Mouse (Mus musculus) forebrain, embryonic 11.5 days (tissue): ENCODE results near the gene Lce3b. TPM values are rescaled to one million over a fixed set of nuclear protein-coding genes. Genes with fewer than 3 reads are reported as not detected.

ENCODE experiments used
- ATAC-seq: fragments of 200-750 bp; cut with Nextera tagmentation; replicated peaks from 2 replicates; pipeline ENCODE4 v1.8.0; 2017; ENCODE audit warnings: moderate TSS enrichment; ENCODE audit not compliant: low FRiP score
- DNase-seq: peaks from one replicate; pipeline ENCODE4 v3.0.0-alpha.2; 2017; ENCODE audit warnings: low spot score
- H3K27ac ChIP-seq: fragments of 300-500 bp; sonication (generic); 2 replicates; pipeline ENCODE4 v1.5.1; 2014; ENCODE audit warnings: low read depth, low read length
- H3K27me3 ChIP-seq: fragments of 300-500 bp; sonication (generic); 2 replicates; pipeline ENCODE4 v1.6.1; 2014; ENCODE audit warnings: mild to moderate bottlenecking, low read length, mixed read lengths; ENCODE audit not compliant: control insufficient read depth, insufficient read depth
- H3K36me3 ChIP-seq: fragments of 300-500 bp; sonication (generic); 2 replicates; pipeline ENCODE4 v1.6.1; 2014; ENCODE audit warnings: mild to moderate bottlenecking, low read length, moderate library complexity, mixed read lengths; ENCODE audit not compliant: control insufficient read depth, insufficient read depth
- H3K4me1 ChIP-seq: fragments of 300-500 bp; sonication (generic); replicated peaks from 2 replicates; pipeline ENCODE4 v1.6.1; 2014; ENCODE audit warnings: low read length, mixed read lengths; ENCODE audit not compliant: control insufficient read depth, insufficient read depth
- H3K4me2 ChIP-seq: fragments of 300-500 bp; sonication (generic); 2 replicates; pipeline ENCODE4 v1.6.1; 2014; ENCODE audit warnings: low read depth, mild to moderate bottlenecking, low read length, moderate library complexity, mixed read lengths; ENCODE audit not compliant: severe bottlenecking
- H3K4me3 ChIP-seq: fragments of 300-500 bp; sonication (generic); 2 replicates; pipeline ENCODE4 v1.5.1; 2014; ENCODE audit warnings: low read depth, low read length
- H3K9ac ChIP-seq: fragments of 300-500 bp; sonication (generic); 2 replicates; pipeline ENCODE4 v1.6.1; 2014; ENCODE audit warnings: low read length
- H3K9me3 ChIP-seq: fragments of 300-500 bp; sonication (generic); 2 replicates; pipeline ENCODE4 v1.6.1; 2016; ENCODE audit warnings: low read length, mixed read lengths; ENCODE audit not compliant: control insufficient read depth
- WGBS: fragments of 180-500 bp; shearing (Covaris S2); extraction: QIAGEN DNeasy Blood & Tissue Kit; methylation state at CpG from one replicate; pipeline ENCODE4 v1.1.7; 2014; 5-methylcytosine and 5-hydroxymethylcytosine counted together
- polyA plus RNA-seq: library from polyadenylated mRNA; unstranded; fragments of >200 nt; fragmentation: Nextera tagmentation; extraction: Ambion mirVana; gene quantifications from 2 replicates; pipeline ENCODE4 v1.2.1, GENCODE M21; 2014

Gene Lce3b
- polyA plus RNA-seq, result not detected in 2 replicates

DNA sequence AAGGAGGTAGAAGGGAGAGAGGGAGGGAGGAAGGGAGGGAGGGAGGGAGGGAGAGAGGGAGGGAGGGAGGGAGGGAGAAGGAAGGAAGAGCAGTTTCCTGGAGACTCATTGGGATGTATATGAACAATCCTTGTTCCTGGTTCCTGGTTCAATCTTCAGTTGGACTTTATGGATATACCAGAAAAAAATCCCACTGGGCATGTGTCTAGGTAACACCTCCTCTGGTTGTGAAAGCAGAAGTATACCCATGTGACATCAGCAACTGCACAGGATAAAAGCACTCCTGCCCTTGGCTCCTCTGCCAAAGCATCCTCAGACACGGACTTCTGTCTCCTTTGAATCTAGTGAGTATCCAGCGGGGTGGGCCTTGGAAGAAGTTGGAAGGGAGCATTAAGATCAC, at the start of gene Lce3b:
Gene Lce3b (plus strand): TSS at position 301 of the 400 bp plus-strand sequence.
- Histone ChIP-seq H3K9ac (no peak within 1 kb of the TSS), H3K4me1 (no peaks in the 10 kb centered on the region), H3K4me3 (no peak within 1 kb of the TSS), H3K27ac (no peak within 1 kb of the TSS), H3K4me2 (no peak within 1 kb of the TSS), H3K9me3 (no peaks in the 10 kb centered on the region), H3K36me3 (no peaks in the 10 kb centered on the region), H3K27me3 (no peaks in the 10 kb centered on the region)
- WGBS, result 67% methylated on average over 2 of the region's 2 CpGs
- ATAC-seq (no peak), DNase-seq (no peak)

DNA sequence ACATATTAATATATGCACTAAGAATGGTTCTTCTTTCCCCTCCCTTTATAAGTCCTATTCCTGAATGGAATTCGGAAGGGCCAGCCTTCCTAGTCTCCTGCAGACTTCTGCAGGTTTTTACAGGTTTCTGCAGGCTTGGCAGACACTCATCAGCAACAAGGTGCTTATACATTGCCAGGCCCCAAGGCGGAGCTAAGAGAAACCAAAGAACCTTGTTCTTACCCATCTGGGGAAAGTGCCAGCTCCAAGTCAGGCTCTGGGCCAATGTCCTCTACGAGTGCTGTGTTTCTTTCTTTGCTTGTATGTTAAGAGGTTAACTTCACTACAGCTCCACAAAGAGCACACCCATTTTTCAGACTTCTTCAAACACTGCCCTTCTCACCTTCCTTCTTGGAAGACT, 38.7 kb upstream of the Lce3b start:
- ATAC-seq (no peak), DNase-seq (no peak)
- H3K36me3 ChIP-seq, result no peaks in the 10 kb centered on the region

DNA sequence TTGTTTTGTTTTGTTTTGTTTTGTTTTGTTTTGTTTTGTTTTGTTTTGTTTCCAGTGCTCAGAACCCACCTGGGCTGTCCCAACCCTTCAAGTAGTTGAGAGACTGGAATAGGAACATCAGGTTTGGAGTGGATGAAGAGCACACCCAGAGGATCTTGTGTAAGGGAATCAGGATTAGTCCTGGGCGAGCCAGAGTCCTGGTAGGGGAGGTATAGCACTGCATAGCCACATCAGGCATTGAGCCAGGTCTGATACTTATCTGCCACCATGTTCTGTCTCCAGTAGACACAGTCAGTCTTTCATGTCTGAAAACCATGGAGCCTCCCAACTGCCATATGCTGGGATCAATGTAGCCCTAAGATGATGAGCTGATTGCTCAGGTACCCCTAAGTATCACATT, 38.3 kb upstream of the Lce3b start:
- H3K27me3 ChIP-seq, result no peaks in the 10 kb centered on the region
- no peak for ATAC-seq
- H3K9ac ChIP-seq, result no peak overlapping the region
- no peak overlapping the region for H3K4me3 ChIP-seq
- no peak overlapping the region for H3K27ac ChIP-seq
- WGBS, result 59% methylated on average over 1 of the region's 1 CpGs
- H3K4me2 ChIP-seq, result no peak overlapping the region
- no peaks in the 10 kb centered on the region for H3K4me1 ChIP-seq
- no peaks in the 10 kb centered on the region for H3K9me3 ChIP-seq
- DNase-seq, result no peak
- H3K36me3 ChIP-seq, result no peaks in the 10 kb centered on the region

More for the DNA sequence above, 38.7 kb upstream of the Lce3b start:
- H3K4me3 ChIP-seq, result no peak overlapping the region
- H3K4me2 ChIP-seq, result no peak overlapping the region
- no peaks in the 10 kb centered on the region for H3K4me1 ChIP-seq
- H3K27me3 ChIP-seq, result no peaks in the 10 kb centered on the region
- no peaks in the 10 kb centered on the region for H3K9me3 ChIP-seq
- WGBS, result 77% methylated on average over 3 of the region's 3 CpGs
- H3K27ac ChIP-seq, result no peak overlapping the region
- H3K9ac ChIP-seq, result no peak overlapping the region

DNA sequence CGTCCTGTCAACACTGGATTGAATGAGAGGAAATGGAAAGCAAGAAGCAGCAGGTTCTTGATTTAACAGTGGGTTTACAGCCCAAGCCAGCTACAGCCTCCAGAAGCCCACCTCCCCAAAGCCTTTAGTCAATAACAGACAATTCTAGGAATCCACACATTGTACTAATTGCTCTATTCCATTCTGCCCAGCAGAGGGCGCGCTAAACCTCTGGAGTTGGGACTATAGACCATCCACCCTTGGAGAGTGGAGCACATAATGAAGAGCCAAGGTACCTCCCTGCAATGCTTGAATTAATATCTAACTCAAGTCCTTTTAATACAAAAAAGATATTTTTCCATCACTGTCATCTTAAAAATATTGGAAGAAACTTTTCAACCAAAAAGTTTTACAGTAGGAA, 29.8 kb upstream of the Lce3b start:
- H3K4me1 ChIP-seq, result no peaks in the 10 kb centered on the region
- no peak overlapping the region for H3K9ac ChIP-seq
- 32% methylated on average over 3 of the region's 3 CpGs for WGBS
- H3K36me3 ChIP-seq, result no peaks in the 10 kb centered on the region
- H3K9me3 ChIP-seq, result no peaks in the 10 kb centered on the region
- no peak overlapping the region for H3K27ac ChIP-seq
- no peak overlapping the region for H3K4me2 ChIP-seq
- no peaks in the 10 kb centered on the region for H3K27me3 ChIP-seq
- H3K4me3 ChIP-seq, result no peak overlapping the region
- ATAC-seq, result peak; percentile 55; the same call in 1 of the 2 replicates
- DNase-seq, result peak; percentile 61

DNA sequence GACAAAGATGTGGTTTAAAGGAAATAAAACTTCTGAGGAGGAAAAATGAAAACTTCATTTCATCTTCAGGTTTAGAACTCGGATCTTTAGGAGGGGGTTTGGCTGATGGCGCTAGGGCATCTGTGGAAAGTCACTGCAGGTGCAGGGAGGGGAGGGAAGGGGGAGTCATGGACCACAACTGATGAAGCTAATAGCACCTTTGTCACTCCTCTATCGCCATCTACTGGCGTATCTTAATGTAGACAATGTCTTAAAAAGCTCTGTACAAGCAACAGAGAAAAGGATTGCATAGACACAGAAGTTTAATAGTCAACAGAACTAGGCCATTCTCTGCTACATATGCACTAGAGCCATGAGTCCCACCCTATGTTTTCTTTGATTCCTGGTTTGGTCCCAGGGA, 29.1 kb upstream of the Lce3b start:
- no peaks in the 10 kb centered on the region for H3K4me1 ChIP-seq
- DNase-seq, result no peak

DNA sequence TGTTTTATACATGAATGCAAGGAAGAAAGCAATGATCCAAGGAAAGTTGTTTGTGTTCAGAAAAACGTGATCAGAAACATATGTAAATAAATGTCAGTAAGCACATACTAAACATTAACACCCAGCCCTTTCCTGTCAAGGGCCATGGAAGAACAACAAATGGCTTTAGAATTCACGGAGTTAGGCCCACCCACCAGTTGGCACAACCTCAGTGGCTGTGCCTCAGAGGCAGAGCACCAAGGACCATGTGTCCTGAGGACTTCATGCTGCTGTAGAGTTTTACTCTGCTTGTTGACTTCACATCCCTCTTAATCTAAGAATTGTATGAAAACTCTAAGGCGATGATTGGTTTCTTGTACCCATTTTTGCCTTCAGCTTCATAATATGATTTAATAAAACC, 27.6 kb upstream of the Lce3b start:
- H3K27me3 ChIP-seq, result no peaks in the 10 kb centered on the region
- WGBS, result 60% methylated on average over 3 of the region's 3 CpGs
- H3K9ac ChIP-seq, result no peak overlapping the region
- no peaks in the 10 kb centered on the region for H3K4me1 ChIP-seq
- no peaks in the 10 kb centered on the region for H3K9me3 ChIP-seq
- H3K27ac ChIP-seq, result no peak overlapping the region
- DNase-seq (no peak), ATAC-seq (no peak)
- no peak overlapping the region for H3K4me2 ChIP-seq
- no peak overlapping the region for H3K4me3 ChIP-seq
- no peaks in the 10 kb centered on the region for H3K36me3 ChIP-seq

More for the DNA sequence above, 29.1 kb upstream of the Lce3b start:
- 28% methylated on average over 4 of the region's 4 CpGs for WGBS
- Histone ChIP-seq H3K4me2 (no peak overlapping the region), H3K36me3 (no peaks in the 10 kb centered on the region), H3K27me3 (no peaks in the 10 kb centered on the region), H3K4me3 (no peak overlapping the region), H3K27ac (no peak overlapping the region), H3K9ac (no peak overlapping the region), H3K9me3 (no peaks in the 10 kb centered on the region)
- ATAC-seq, result peak; percentile 57; the same call in 1 of the 2 replicates

DNA sequence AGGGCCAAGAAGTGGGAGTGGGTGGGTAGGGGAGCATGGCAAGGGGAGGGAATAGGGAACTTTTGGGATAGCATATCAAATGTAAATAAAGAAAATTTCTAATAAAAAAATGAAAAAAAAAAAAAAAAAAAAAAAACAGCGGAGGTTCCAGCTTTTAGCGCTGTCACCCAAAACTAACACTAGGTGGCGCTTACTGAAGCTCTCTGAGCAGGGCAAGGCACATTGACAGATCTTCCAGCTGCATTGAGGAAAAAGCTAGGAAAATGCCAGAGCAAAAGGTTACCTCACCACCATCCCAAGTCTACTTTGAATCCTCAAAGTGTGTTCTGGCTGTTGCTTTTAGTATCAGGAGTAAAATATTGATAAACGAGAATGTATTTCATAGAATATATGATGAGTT, 25.2 kb upstream of the Lce3b start:
- no peak overlapping the region for H3K27ac ChIP-seq
- no peaks in the 10 kb centered on the region for H3K27me3 ChIP-seq
- ATAC-seq, result peak; percentile 69; the same call in 1 of the 2 replicates
- H3K4me1 ChIP-seq, result no peaks in the 10 kb centered on the region
- no peak overlapping the region for H3K4me2 ChIP-seq
- 25% methylated on average over 4 of the region's 4 CpGs for WGBS
- H3K36me3 ChIP-seq, result no peaks in the 10 kb centered on the region
- DNase-seq, result peak; percentile 50
- no peak overlapping the region for H3K4me3 ChIP-seq
- no peaks in the 10 kb centered on the region for H3K9me3 ChIP-seq
- no peak overlapping the region for H3K9ac ChIP-seq

DNA sequence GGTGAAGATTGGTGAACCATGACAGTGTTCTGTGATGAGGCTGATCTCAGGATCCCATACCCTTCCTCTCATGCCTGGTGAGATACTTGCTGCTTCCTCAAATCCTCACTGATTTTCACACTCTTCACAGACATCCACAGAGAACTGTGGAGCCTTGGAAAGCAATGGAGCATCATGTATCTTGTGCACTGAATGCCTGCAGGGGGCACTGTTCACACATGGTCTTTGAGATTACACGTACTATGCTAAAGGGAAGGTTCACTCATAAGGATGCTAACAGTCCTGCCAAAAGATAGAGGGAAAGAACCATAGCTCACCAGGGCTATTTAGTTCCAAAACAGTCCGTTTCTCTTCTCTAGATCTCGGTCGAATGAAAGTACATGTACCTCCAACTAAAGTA, 12.4 kb upstream of the Lce3b start:
- WGBS, result 63% methylated on average over 4 of the region's 4 CpGs
- H3K9ac ChIP-seq, result no peak overlapping the region
- peak; percentile 55 for DNase-seq

DNA sequence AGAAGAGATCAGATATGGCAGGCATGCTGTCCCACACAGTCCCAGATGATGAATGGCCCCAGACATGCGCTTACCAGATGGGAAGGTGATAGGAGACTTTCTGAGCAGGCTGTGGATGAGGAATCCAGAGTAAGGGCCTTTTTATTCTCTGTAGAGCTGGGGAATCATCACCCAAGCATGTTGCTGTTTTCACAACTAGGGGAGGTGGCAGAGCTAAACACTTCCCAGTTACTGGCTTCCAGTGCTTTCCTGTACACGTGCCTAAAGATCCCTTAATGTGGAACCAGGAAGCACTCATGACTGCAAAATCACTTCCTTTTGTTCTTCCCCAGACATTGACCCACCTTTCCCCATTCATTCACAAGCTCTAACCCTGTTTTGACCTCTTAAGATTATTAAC, 6.6 kb upstream of the Lce3b start, which contains the start of gene Lce3a:
Gene Lce3a (minus strand): TSS at position 101 of the 400 bp plus-strand sequence.
- no peaks in the 10 kb centered on the region for H3K27me3 ChIP-seq
- H3K4me2 ChIP-seq, result no peak within 1 kb of the TSS
- H3K9me3 ChIP-seq, result no peaks in the 10 kb centered on the region
- 78% methylated on average over 2 of the region's 2 CpGs for WGBS
- H3K4me3 ChIP-seq, result no peak within 1 kb of the TSS
- no peak within 1 kb of the TSS for H3K9ac ChIP-seq
- no peak for ATAC-seq
- H3K36me3 ChIP-seq, result no peaks in the 10 kb centered on the region
- no peak for DNase-seq
- no peaks in the 10 kb centered on the region for H3K4me1 ChIP-seq
- no peak within 1 kb of the TSS for H3K27ac ChIP-seq

More for the DNA sequence above, 12.4 kb upstream of the Lce3b start:
- no peaks in the 10 kb centered on the region for H3K4me1 ChIP-seq
- no peak overlapping the region for H3K4me2 ChIP-seq
- H3K27me3 ChIP-seq, result no peaks in the 10 kb centered on the region
- no peaks in the 10 kb centered on the region for H3K9me3 ChIP-seq
- 0 out of 2 replicates have a peak, but pooled peaks have one; percentile 24 for ATAC-seq
- no peaks in the 10 kb centered on the region for H3K36me3 ChIP-seq
- no peak overlapping the region for H3K4me3 ChIP-seq
- H3K27ac ChIP-seq, result no peak overlapping the region
